Mouse (Mus musculus): ENCODE data around the gene Sos1. TPM values are rescaled to one million over a fixed set of nuclear protein-coding genes. Genes with fewer than 3 reads are reported as not detected.

Sos1 gene
- 2.1 and 2.2 TPM in 2 replicates for polyA plus RNA-seq (2015; fragmentation: Nextera tagmentation; extraction: Ambion mirVana)

DNA sequence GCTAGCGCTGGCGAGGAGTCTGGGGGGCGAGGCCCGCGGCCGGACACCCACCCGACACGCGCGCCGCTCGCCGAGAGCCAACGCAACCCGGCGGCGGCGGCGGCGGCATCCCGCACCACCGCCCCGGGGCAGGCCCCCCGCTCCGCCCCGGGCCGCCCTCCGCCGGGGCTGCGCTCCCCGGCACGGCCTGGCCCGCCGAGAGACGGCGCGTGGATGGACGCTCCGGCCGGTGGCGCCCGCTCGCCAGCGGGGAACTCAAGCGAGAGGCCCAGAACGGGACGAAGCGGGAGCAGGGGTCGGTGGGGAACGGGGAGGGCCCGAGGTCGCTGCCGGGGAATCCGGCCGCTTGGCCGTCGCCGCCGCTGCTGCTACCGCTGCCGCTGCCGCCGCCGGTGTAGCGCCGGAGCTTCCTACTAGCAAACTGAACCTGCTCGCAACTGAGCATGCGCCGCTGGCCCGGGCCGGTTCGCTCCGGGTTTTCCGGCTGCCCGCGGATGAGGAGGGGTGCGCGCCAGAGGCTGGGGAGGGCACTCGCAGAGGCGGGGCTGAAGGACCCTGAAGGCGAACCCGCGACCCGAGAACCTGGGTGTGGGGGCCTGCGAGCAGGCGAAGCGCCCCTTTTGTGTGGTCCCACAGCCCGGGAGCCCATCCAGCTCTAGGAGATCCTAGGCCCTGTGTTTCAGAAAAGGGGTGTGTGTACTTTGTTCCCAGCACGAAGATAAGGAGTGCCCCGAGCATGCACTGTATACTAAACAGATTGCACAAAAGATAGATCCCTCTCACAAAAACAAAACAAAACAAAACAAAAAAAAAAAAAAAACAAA lies at the start of gene Sos1:
Gene Sos1, minus strand, starts transcription at position 423 of the 824 bp plus-strand sequence.

DNA sequence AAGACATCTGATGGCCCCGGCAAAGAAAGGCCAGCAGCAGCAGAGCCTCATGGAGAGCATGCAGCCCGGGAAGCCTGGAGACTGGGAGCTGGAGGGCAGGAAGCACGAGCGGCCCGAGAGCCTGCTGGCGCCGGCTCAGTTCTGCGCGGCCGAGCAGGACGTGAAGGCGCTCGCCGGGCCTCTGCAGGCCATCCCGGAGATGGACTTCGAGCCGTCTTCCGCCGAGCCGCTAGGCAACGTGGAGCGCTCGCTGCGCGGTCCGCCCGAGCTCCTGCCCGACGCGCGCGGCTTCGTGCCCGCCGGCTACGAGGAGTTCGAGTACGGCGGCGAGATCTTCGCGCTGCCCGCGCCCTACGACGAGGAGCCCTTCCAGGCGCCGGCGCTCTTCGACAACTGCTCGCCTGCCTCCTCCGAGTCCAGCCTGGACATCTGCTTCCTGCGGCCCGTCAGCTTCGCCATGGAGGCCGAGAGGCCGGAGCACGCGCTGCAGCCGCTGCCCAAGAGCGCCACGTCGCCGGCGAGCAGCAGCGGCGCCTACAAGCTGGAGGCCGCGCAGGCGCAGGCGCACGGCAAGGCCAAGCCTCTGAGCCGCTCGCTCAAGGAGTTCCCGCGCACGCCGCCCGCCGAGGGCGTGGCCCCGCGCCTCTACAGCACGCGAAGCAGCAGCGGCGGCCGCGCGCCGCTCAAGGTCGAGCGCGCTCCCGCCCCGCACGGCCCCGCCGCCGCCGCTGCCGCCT lies 107.1 kb downstream of the Sos1 start, which contains the start of gene Gm10190:
Gene Gm10190, minus strand, starts transcription at position 553 of the 737 bp plus-strand sequence.

Other genes with a start within 250 kb of the Sos1 start
- gene Morn2, start 190.2 kb downstream of the Sos1 start, polyA plus RNA-seq (2015; fragmentation: Nextera tagmentation; extraction: Ambion mirVana): 7.7 and 10.4 TPM in 2 replicates
- gene Dhx57, start 190.0 kb downstream of the Sos1 start, polyA plus RNA-seq (2015; fragmentation: Nextera tagmentation; extraction: Ambion mirVana): 3.2 and 3.6 TPM in 2 replicates
- gene Arhgef33, start 173.0 kb downstream of the Sos1 start, polyA plus RNA-seq (2015; fragmentation: Nextera tagmentation; extraction: Ambion mirVana): 0.81 and 1.0 TPM in 2 replicates
- 1.2 and 1.4 TPM in 2 replicates for gene Gm10190, start 106.9 kb downstream of the Sos1 start, polyA plus RNA-seq (2015; fragmentation: Nextera tagmentation; extraction: Ambion mirVana)
- gene Cdkl4, start 97.4 kb upstream of the Sos1 start, polyA plus RNA-seq (2015; fragmentation: Nextera tagmentation; extraction: Ambion mirVana): 0.12 and 0.20 TPM in 2 replicates
- gene Map4k3, start 248.0 kb upstream of the Sos1 start, polyA plus RNA-seq (2015; fragmentation: Nextera tagmentation; extraction: Ambion mirVana): 8.7 and 10.0 TPM in 2 replicates

Measured in spleen, postnatal 0 days (tissue).